Mouse (Mus musculus): ENCODE data around the gene Map2k7. TPM values are rescaled to one million over a fixed set of nuclear protein-coding genes. Genes with fewer than 3 reads are reported as not detected.
A peak's percentile ranks its signal among the peaks of the same experiment; 100 is the strongest.

The Map2k7 gene
- polyA plus RNA-seq (2014; fragmentation: Nextera tagmentation; extraction: Ambion mirVana), result 20.3 and 22.7 TPM in 2 replicates

- peak within 1 kb of the TSS; percentile 93 for H3K27ac ChIP-seq (ENCODE audit: low read depth, low read length)
- H3K9ac ChIP-seq (ENCODE audit: low read length), result peak within 1 kb of the TSS; percentile 82
- DNase-seq (ENCODE audit: low spot score), result peak; percentile 100
- no peaks in the 10 kb centered on the region for H3K9me3 ChIP-seq (replicated peaks; ENCODE audit: control insufficient read depth, low read length)
- peaks cover 30% of the 10 kb centered on the region for H3K36me3 ChIP-seq (ENCODE audit: control insufficient read depth, insufficient read depth, low read length)
- H3K4me1 ChIP-seq (ENCODE audit: control insufficient read depth, insufficient read depth, low read length), result peaks cover 17% of the 10 kb centered on the region
- ATAC-seq, result peak; percentile 95
- WGBS, result under 1% methylated on average over 65 of the region's 71 CpGs
- H3K4me2 ChIP-seq (ENCODE audit: low read length), result peak within 1 kb of the TSS; percentile 90
- H3K4me3 ChIP-seq (ENCODE audit: low read depth, low read length), result peak within 1 kb of the TSS; percentile 75
- no peaks in the 10 kb centered on the region for H3K27me3 ChIP-seq (replicated peaks; ENCODE audit: control insufficient read depth, insufficient read depth, low read length)
Measured at GRCm38 (mm10) chr8:4238434-4239192, at the start of gene Map2k7, which contains the start of gene Gm49320. Gene Map2k7, plus strand, starts transcription at chr8:4238740. Gene Gm49320, plus strand, starts transcription at chr8:4238865.

GRCm38 (mm10) chr8:4189031-4189722 lies 49.4 kb upstream of the Map2k7 start:
- no peak for DNase-seq (ENCODE audit: low spot score)
- H3K9me3 ChIP-seq (replicated peaks; ENCODE audit: control insufficient read depth, low read length), result no peaks in the 10 kb centered on the region
- ATAC-seq, result no peak
- H3K4me2 ChIP-seq (ENCODE audit: low read length), result no peak overlapping the region
- 44% methylated on average over 3 of the region's 3 CpGs for WGBS
- no peaks in the 10 kb centered on the region for H3K27me3 ChIP-seq (replicated peaks; ENCODE audit: control insufficient read depth, insufficient read depth, low read length)
- no peak overlapping the region for H3K27ac ChIP-seq (ENCODE audit: low read depth, low read length)
- no peak overlapping the region for H3K9ac ChIP-seq (ENCODE audit: low read length)
- peaks cover 13% of the 10 kb centered on the region for H3K4me1 ChIP-seq (ENCODE audit: control insufficient read depth, insufficient read depth, low read length)
- no peak overlapping the region for H3K4me3 ChIP-seq (ENCODE audit: low read depth, low read length)
- H3K36me3 ChIP-seq (ENCODE audit: control insufficient read depth, insufficient read depth, low read length), result peaks cover 60% of the 10 kb centered on the region

GRCm38 (mm10) chr8:4192305-4192704 lies 46.2 kb upstream of the Map2k7 start:
- no peaks in the 10 kb centered on the region for H3K27me3 ChIP-seq (replicated peaks; ENCODE audit: control insufficient read depth, insufficient read depth, low read length)
- H3K4me3 ChIP-seq (ENCODE audit: low read depth, low read length), result no peak overlapping the region
- no peaks in the 10 kb centered on the region for H3K9me3 ChIP-seq (replicated peaks; ENCODE audit: control insufficient read depth, low read length)
- H3K9ac ChIP-seq (ENCODE audit: low read length), result no peak overlapping the region
- peak overlapping the region; percentile 70 for H3K27ac ChIP-seq (ENCODE audit: low read depth, low read length)
- ATAC-seq (peak; percentile 44; the same call in 1 of the 2 replicates), DNase-seq (ENCODE audit: low spot score) (peak; percentile 51)
- H3K4me1 ChIP-seq (ENCODE audit: control insufficient read depth, insufficient read depth, low read length), result peaks cover 13% of the 10 kb centered on the region
- peaks cover 57% of the 10 kb centered on the region for H3K36me3 ChIP-seq (ENCODE audit: control insufficient read depth, insufficient read depth, low read length)
- 34% methylated on average over 5 of the region's 5 CpGs for WGBS
- H3K4me2 ChIP-seq (ENCODE audit: low read length), result no peak overlapping the region

GRCm38 (mm10) chr8:4192807-4193587 lies 45.5 kb upstream of the Map2k7 start:
- H3K4me2 ChIP-seq (ENCODE audit: low read length), result peak overlapping the region; percentile 18; the same call in 1 of the 2 replicates
- peak; percentile 88 for ATAC-seq
- WGBS, result 5% methylated on average over 18 of the region's 18 CpGs

GRCm38 (mm10) chr8:4193588-4193894 lies 45.0 kb upstream of the Map2k7 start:
- H3K4me2 ChIP-seq (ENCODE audit: low read length), result no peak overlapping the region
- no peak overlapping the region for H3K4me3 ChIP-seq (ENCODE audit: low read depth, low read length)
- H3K36me3 ChIP-seq (ENCODE audit: control insufficient read depth, insufficient read depth, low read length), result peaks cover 51% of the 10 kb centered on the region
- H3K9me3 ChIP-seq (replicated peaks; ENCODE audit: control insufficient read depth, low read length), result no peaks in the 10 kb centered on the region
- no peak for DNase-seq (ENCODE audit: low spot score)
- no peak for ATAC-seq
- WGBS, result 58% methylated on average over 7 of the region's 7 CpGs
- H3K9ac ChIP-seq (ENCODE audit: low read length), result no peak overlapping the region
- no peak overlapping the region for H3K27ac ChIP-seq (ENCODE audit: low read depth, low read length)
- peaks cover 13% of the 10 kb centered on the region for H3K4me1 ChIP-seq (ENCODE audit: control insufficient read depth, insufficient read depth, low read length)
- no peaks in the 10 kb centered on the region for H3K27me3 ChIP-seq (replicated peaks; ENCODE audit: control insufficient read depth, insufficient read depth, low read length)

More at GRCm38 (mm10) chr8:4192807-4193587, 45.5 kb upstream of the Map2k7 start:
- peak; percentile 91 for DNase-seq (ENCODE audit: low spot score)
- H3K27ac ChIP-seq (ENCODE audit: low read depth, low read length), result peak overlapping the region; percentile 70
- peaks cover 56% of the 10 kb centered on the region for H3K36me3 ChIP-seq (ENCODE audit: control insufficient read depth, insufficient read depth, low read length)
- H3K4me1 ChIP-seq (ENCODE audit: control insufficient read depth, insufficient read depth, low read length), result peaks cover 13% of the 10 kb centered on the region
- H3K4me3 ChIP-seq (ENCODE audit: low read depth, low read length), result no peak overlapping the region
- H3K27me3 ChIP-seq (replicated peaks; ENCODE audit: control insufficient read depth, insufficient read depth, low read length), result no peaks in the 10 kb centered on the region
- H3K9me3 ChIP-seq (replicated peaks; ENCODE audit: control insufficient read depth, low read length), result no peaks in the 10 kb centered on the region
- H3K9ac ChIP-seq (ENCODE audit: low read length), result no peak overlapping the region

- H3K27me3 ChIP-seq (replicated peaks; ENCODE audit: control insufficient read depth, insufficient read depth, low read length), result peaks cover 14% of the 10 kb centered on the region
- DNase-seq (ENCODE audit: low spot score) (no peak), ATAC-seq (no peak)
- H3K9ac ChIP-seq (ENCODE audit: low read length), result no peak overlapping the region
- no peak overlapping the region for H3K27ac ChIP-seq (ENCODE audit: low read depth, low read length)
- no peaks in the 10 kb centered on the region for H3K9me3 ChIP-seq (replicated peaks; ENCODE audit: control insufficient read depth, low read length)
- peaks cover 59% of the 10 kb centered on the region for H3K36me3 ChIP-seq (ENCODE audit: control insufficient read depth, insufficient read depth, low read length)
- no peaks in the 10 kb centered on the region for H3K4me1 ChIP-seq (ENCODE audit: control insufficient read depth, insufficient read depth, low read length)
- no peak overlapping the region for H3K4me2 ChIP-seq (ENCODE audit: low read length)
- no peak overlapping the region for H3K4me3 ChIP-seq (ENCODE audit: low read depth, low read length)
- WGBS, result 55% methylated on average over 2 of the region's 2 CpGs
Measured at GRCm38 (mm10) chr8:4201321-4201720, 37.2 kb upstream of the Map2k7 start.

GRCm38 (mm10) chr8:4205246-4206123 lies 33.1 kb upstream of the Map2k7 start:
- 18% methylated on average over 38 of the region's 38 CpGs for WGBS
- Histone ChIP-seq H3K9me3 (replicated peaks; ENCODE audit: control insufficient read depth, low read length) (no peaks in the 10 kb centered on the region), H3K4me2 (ENCODE audit: low read length) (peak overlapping the region; percentile 12; the same call in 1 of the 2 replicates), H3K9ac (ENCODE audit: low read length) (no peak overlapping the region), H3K4me3 (ENCODE audit: low read depth, low read length) (no peak overlapping the region), H3K4me1 (ENCODE audit: control insufficient read depth, insufficient read depth, low read length) (peaks cover 3% of the 10 kb centered on the region; the same call in 1 of the 2 replicates), H3K27me3 (replicated peaks; ENCODE audit: control insufficient read depth, insufficient read depth, low read length) (peaks cover 15% of the 10 kb centered on the region), H3K27ac (ENCODE audit: low read depth, low read length) (no peak overlapping the region), H3K36me3 (ENCODE audit: control insufficient read depth, insufficient read depth, low read length) (peaks cover 76% of the 10 kb centered on the region)
- ATAC-seq (no peak), DNase-seq (ENCODE audit: low spot score) (no peak)
